Mouse (Mus musculus): ENCODE data around the gene Cyb5r4. TPM values are rescaled to one million over a fixed set of nuclear protein-coding genes. Genes with fewer than 3 reads are reported as not detected.
"Not testable (repeated sequence)": the region's sequence is repeated elsewhere in the genome, so short reads cannot be mapped to it uniquely, and the experiment has no call there.

The Cyb5r4 gene
- polyA plus RNA-seq, 1 experiment from 2014 or later = 105 TPM

GRCm38 (mm10) chr9:87049425-87049824, 27.6 kb downstream of the Cyb5r4 start:
- ATAC-seq (ENCODE audit: low FRiP score) (no peak), DNase-seq (ENCODE audit: low spot score) (no peak)
- WGBS = 89% methylated on average over 4 of the region's 4 CpGs

GRCm38 (mm10) chr9:87055547-87056235, 33.9 kb downstream of the Cyb5r4 start:
- DNase-seq (ENCODE audit: low spot score) = no peak
- no peak overlapping the region for H3K27ac ChIP-seq (ENCODE audit: low read depth, low read length)
- no peaks in the 10 kb centered on the region for H3K9me3 ChIP-seq (ENCODE audit: control insufficient read depth, low read length)
- H3K27me3 ChIP-seq (ENCODE audit: control insufficient read depth, insufficient read depth, low read length) = no peaks in the 10 kb centered on the region
- WGBS = 92% methylated on average over 11 of the region's 11 CpGs
- ATAC-seq (ENCODE audit: low FRiP score) = no peak
- peaks cover 5% of the 10 kb centered on the region; the same call in 1 of the 2 replicates for H3K36me3 ChIP-seq (ENCODE audit: control insufficient read depth, insufficient read depth, low read length)
- H3K4me2 ChIP-seq (replicated peaks; ENCODE audit: low read depth, low read length) = no peak overlapping the region
- H3K4me3 ChIP-seq (ENCODE audit: low read depth, low read length) = no peak overlapping the region
- no peak overlapping the region for H3K9ac ChIP-seq (ENCODE audit: low read depth, low read length)
- H3K4me1 ChIP-seq (replicated peaks; ENCODE audit: control insufficient read depth, insufficient read depth, low read length) = no peaks in the 10 kb centered on the region

More at GRCm38 (mm10) chr9:87049425-87049824, 27.6 kb downstream of the Cyb5r4 start:
- Histone ChIP-seq H3K27me3 (ENCODE audit: control insufficient read depth, insufficient read depth, low read length) (no peaks in the 10 kb centered on the region), H3K27ac (ENCODE audit: low read depth, low read length) (no peak overlapping the region), H3K4me3 (ENCODE audit: low read depth, low read length) (no peak overlapping the region), H3K9me3 (ENCODE audit: control insufficient read depth, low read length) (no peaks in the 10 kb centered on the region), H3K4me2 (replicated peaks; ENCODE audit: low read depth, low read length) (no peak overlapping the region), H3K4me1 (replicated peaks; ENCODE audit: control insufficient read depth, insufficient read depth, low read length) (no peaks in the 10 kb centered on the region), H3K36me3 (ENCODE audit: control insufficient read depth, insufficient read depth, low read length) (no peaks in the 10 kb centered on the region), H3K9ac (ENCODE audit: low read depth, low read length) (no peak overlapping the region)

GRCm38 (mm10) chr9:87062337-87062736, 40.5 kb downstream of the Cyb5r4 start:
- H3K9me3 ChIP-seq (ENCODE audit: control insufficient read depth, low read length) = no peaks in the 10 kb centered on the region
- H3K27ac ChIP-seq (ENCODE audit: low read depth, low read length) = no peak overlapping the region
- ATAC-seq (ENCODE audit: low FRiP score) = no peak
- no peak overlapping the region for H3K9ac ChIP-seq (ENCODE audit: low read depth, low read length)
- no peaks in the 10 kb centered on the region for H3K27me3 ChIP-seq (ENCODE audit: control insufficient read depth, insufficient read depth, low read length)
- H3K36me3 ChIP-seq (ENCODE audit: control insufficient read depth, insufficient read depth, low read length) = peaks cover 5% of the 10 kb centered on the region; the same call in 1 of the 2 replicates
- no peak overlapping the region for H3K4me2 ChIP-seq (replicated peaks; ENCODE audit: low read depth, low read length)
- no peaks in the 10 kb centered on the region for H3K4me1 ChIP-seq (replicated peaks; ENCODE audit: control insufficient read depth, insufficient read depth, low read length)
- H3K4me3 ChIP-seq (ENCODE audit: low read depth, low read length) = no peak overlapping the region
- DNase-seq (ENCODE audit: low spot score) = no peak
- 82% methylated on average over 5 of the region's 5 CpGs for WGBS

- Histone ChIP-seq H3K36me3 (ENCODE audit: control insufficient read depth, insufficient read depth, low read length) (0 out of 2 replicates have a peak, but pooled peaks cover 3% of the 10 kb centered on the region), H3K27me3 (ENCODE audit: control insufficient read depth, insufficient read depth, low read length) (no peaks in the 10 kb centered on the region), H3K4me2 (replicated peaks; ENCODE audit: low read depth, low read length) (no peak overlapping the region), H3K9ac (ENCODE audit: low read depth, low read length) (no peak overlapping the region), H3K4me1 (replicated peaks; ENCODE audit: control insufficient read depth, insufficient read depth, low read length) (no peaks in the 10 kb centered on the region), H3K4me3 (ENCODE audit: low read depth, low read length) (no peak overlapping the region), H3K9me3 (ENCODE audit: control insufficient read depth, low read length) (no peaks in the 10 kb centered on the region), H3K27ac (ENCODE audit: low read depth, low read length) (no peak overlapping the region)
- no peak for DNase-seq (ENCODE audit: low spot score)
- no peak for ATAC-seq (ENCODE audit: low FRiP score)
- 84% methylated on average over 1 of the region's 1 CpGs for WGBS
Observed at GRCm38 (mm10) chr9:87068160-87068559, 46.3 kb downstream of the Cyb5r4 start.

- ATAC-seq (ENCODE audit: low FRiP score) = not testable (repeated sequence)
- WGBS = 96% methylated on average over 3 of the region's 3 CpGs
Observed at GRCm38 (mm10) chr9:87071566-87071965, 49.8 kb downstream of the Cyb5r4 start.

GRCm38 (mm10) chr9:87077919-87078318, 56.1 kb downstream of the Cyb5r4 start:
- Histone ChIP-seq H3K4me2 (replicated peaks; ENCODE audit: low read depth, low read length) (no peak overlapping the region), H3K4me1 (replicated peaks; ENCODE audit: control insufficient read depth, insufficient read depth, low read length) (no peaks in the 10 kb centered on the region), H3K27ac (ENCODE audit: low read depth, low read length) (no peak overlapping the region), H3K9me3 (ENCODE audit: control insufficient read depth, low read length) (no peaks in the 10 kb centered on the region), H3K27me3 (ENCODE audit: control insufficient read depth, insufficient read depth, low read length) (no peaks in the 10 kb centered on the region), H3K9ac (ENCODE audit: low read depth, low read length) (no peak overlapping the region), H3K4me3 (ENCODE audit: low read depth, low read length) (no peak overlapping the region), H3K36me3 (ENCODE audit: control insufficient read depth, insufficient read depth, low read length) (no peaks in the 10 kb centered on the region)
- ATAC-seq (ENCODE audit: low FRiP score) (no peak), DNase-seq (ENCODE audit: low spot score) (no peak)
- 62% methylated on average over 2 of the region's 2 CpGs for WGBS

More at GRCm38 (mm10) chr9:87071566-87071965, 49.8 kb downstream of the Cyb5r4 start:
- H3K9ac ChIP-seq (ENCODE audit: low read depth, low read length); H3K9me3 ChIP-seq (ENCODE audit: control insufficient read depth, low read length); H3K27ac ChIP-seq (ENCODE audit: low read depth, low read length); H3K4me3 ChIP-seq (ENCODE audit: low read depth, low read length); DNase-seq (ENCODE audit: low spot score); H3K4me1 ChIP-seq (replicated peaks; ENCODE audit: control insufficient read depth, insufficient read depth, low read length); H3K4me2 ChIP-seq (replicated peaks; ENCODE audit: low read depth, low read length); H3K27me3 ChIP-seq (ENCODE audit: control insufficient read depth, insufficient read depth, low read length); H3K36me3 ChIP-seq (ENCODE audit: control insufficient read depth, insufficient read depth, low read length): not testable (repeated sequence)

GRCm38 (mm10) chr9:87079511-87079910, 57.7 kb downstream of the Cyb5r4 start:
- Histone ChIP-seq H3K9me3 (ENCODE audit: control insufficient read depth, low read length) (no peaks in the 10 kb centered on the region), H3K36me3 (ENCODE audit: control insufficient read depth, insufficient read depth, low read length) (no peaks in the 10 kb centered on the region), H3K4me2 (replicated peaks; ENCODE audit: low read depth, low read length) (no peak overlapping the region), H3K4me1 (replicated peaks; ENCODE audit: control insufficient read depth, insufficient read depth, low read length) (no peaks in the 10 kb centered on the region), H3K27ac (ENCODE audit: low read depth, low read length) (no peak overlapping the region), H3K4me3 (ENCODE audit: low read depth, low read length) (no peak overlapping the region), H3K27me3 (ENCODE audit: control insufficient read depth, insufficient read depth, low read length) (no peaks in the 10 kb centered on the region), H3K9ac (ENCODE audit: low read depth, low read length) (no peak overlapping the region)
- DNase-seq (ENCODE audit: low spot score) (no peak), ATAC-seq (ENCODE audit: low FRiP score) (no peak)
- WGBS = 86% methylated on average over 2 of the region's 2 CpGs

- Histone ChIP-seq H3K27me3 (ENCODE audit: control insufficient read depth, insufficient read depth, low read length) (no peaks in the 10 kb centered on the region), H3K9ac (ENCODE audit: low read depth, low read length) (no peak overlapping the region), H3K36me3 (ENCODE audit: control insufficient read depth, insufficient read depth, low read length) (no peaks in the 10 kb centered on the region), H3K4me1 (replicated peaks; ENCODE audit: control insufficient read depth, insufficient read depth, low read length) (no peaks in the 10 kb centered on the region), H3K27ac (ENCODE audit: low read depth, low read length) (no peak overlapping the region), H3K4me3 (ENCODE audit: low read depth, low read length) (no peak overlapping the region), H3K4me2 (replicated peaks; ENCODE audit: low read depth, low read length) (no peak overlapping the region), H3K9me3 (ENCODE audit: control insufficient read depth, low read length) (no peaks in the 10 kb centered on the region)
- DNase-seq (ENCODE audit: low spot score) (no peak), ATAC-seq (ENCODE audit: low FRiP score) (no peak)
- 91% methylated on average over 4 of the region's 4 CpGs for WGBS
Observed at GRCm38 (mm10) chr9:87086991-87087390, 65.2 kb downstream of the Cyb5r4 start.

- no peaks in the 10 kb centered on the region for H3K4me1 ChIP-seq (replicated peaks; ENCODE audit: control insufficient read depth, insufficient read depth, low read length)
- WGBS = 68% methylated on average over 2 of the region's 2 CpGs
- no peak overlapping the region for H3K27ac ChIP-seq (ENCODE audit: low read depth, low read length)
- ATAC-seq (ENCODE audit: low FRiP score) = no peak
- no peak overlapping the region for H3K9ac ChIP-seq (ENCODE audit: low read depth, low read length)
- no peak overlapping the region for H3K4me2 ChIP-seq (replicated peaks; ENCODE audit: low read depth, low read length)
- no peaks in the 10 kb centered on the region for H3K36me3 ChIP-seq (ENCODE audit: control insufficient read depth, insufficient read depth, low read length)
- no peaks in the 10 kb centered on the region for H3K27me3 ChIP-seq (ENCODE audit: control insufficient read depth, insufficient read depth, low read length)
- no peak for DNase-seq (ENCODE audit: low spot score)
- H3K9me3 ChIP-seq (ENCODE audit: control insufficient read depth, low read length) = no peaks in the 10 kb centered on the region
- H3K4me3 ChIP-seq (ENCODE audit: low read depth, low read length) = no peak overlapping the region
Observed at GRCm38 (mm10) chr9:87097989-87098388, 76.2 kb downstream of the Cyb5r4 start.
